Mouse (Mus musculus) heart, embryonic 15.5 days (tissue): ENCODE results near the gene Ptgis. TPM values are rescaled to one million over a fixed set of nuclear protein-coding genes. Genes with fewer than 3 reads are reported as not detected.
A peak's percentile ranks its signal among the peaks of the same experiment; 100 is the strongest.

ENCODE experiments used
- ATAC-seq: fragments of 200-750 bp; cut with Nextera tagmentation; replicated peaks from 2 replicates; pipeline ENCODE4 v1.8.0; 2017; ENCODE audit warnings: low read depth, moderate TSS enrichment; ENCODE audit not compliant: insufficient number of reproducible peaks, insufficient read depth, low FRiP score
- H3K27ac ChIP-seq: fragments of 300-500 bp; sonication (generic); 2 replicates; pipeline ENCODE4 v1.5.1; 2015; ENCODE audit warnings: mild to moderate bottlenecking, inconsistent platforms
- H3K27me3 ChIP-seq: fragments of 300-500 bp; sonication (generic); 2 replicates; pipeline ENCODE4 v1.6.1; 2015; ENCODE audit warnings: inconsistent platforms
- H3K36me3 ChIP-seq: fragments of 300-500 bp; sonication (generic); 2 replicates; pipeline ENCODE4 v1.6.1; 2015; ENCODE audit warnings: mild to moderate bottlenecking, inconsistent platforms
- H3K4me1 ChIP-seq: fragments of 300-500 bp; sonication (generic); replicated peaks from 2 replicates; pipeline ENCODE4 v1.6.1; 2015; ENCODE audit warnings: inconsistent platforms
- H3K4me2 ChIP-seq: fragments of 300-500 bp; sonication (generic); 2 replicates; pipeline ENCODE4 v1.6.1; 2015; ENCODE audit warnings: inconsistent platforms, mild to moderate bottlenecking, moderate library complexity
- H3K4me3 ChIP-seq: fragments of 300-500 bp; sonication (generic); 2 replicates; pipeline ENCODE4 v1.5.1; 2015; ENCODE audit warnings: mild to moderate bottlenecking, inconsistent platforms
- H3K9ac ChIP-seq: fragments of 300-500 bp; sonication (generic); 2 replicates; pipeline ENCODE4 v1.6.1; 2015; ENCODE audit warnings: mild to moderate bottlenecking, inconsistent platforms
- H3K9me3 ChIP-seq: fragments of 300-500 bp; sonication (generic); replicated peaks from 2 replicates; pipeline ENCODE4 v1.6.1; 2016; ENCODE audit warnings: inconsistent platforms
- WGBS: fragments of 180-500 bp; shearing (Covaris S2); methylation state at CpG from one replicate; pipeline ENCODE4 v1.1.7; 2015; ENCODE audit warnings: mixed read lengths; 5-methylcytosine and 5-hydroxymethylcytosine counted together
- polyA plus RNA-seq: library from polyadenylated mRNA; unstranded; fragments of >200 nt; fragmentation: Nextera tagmentation; extraction: Ambion mirVana; gene quantifications from 2 replicates; pipeline ENCODE4 v1.2.1, GENCODE M21; 2015

Ptgis gene
- polyA plus RNA-seq, 1 experiment from 2014 or later: 22.5 TPM

DNA sequence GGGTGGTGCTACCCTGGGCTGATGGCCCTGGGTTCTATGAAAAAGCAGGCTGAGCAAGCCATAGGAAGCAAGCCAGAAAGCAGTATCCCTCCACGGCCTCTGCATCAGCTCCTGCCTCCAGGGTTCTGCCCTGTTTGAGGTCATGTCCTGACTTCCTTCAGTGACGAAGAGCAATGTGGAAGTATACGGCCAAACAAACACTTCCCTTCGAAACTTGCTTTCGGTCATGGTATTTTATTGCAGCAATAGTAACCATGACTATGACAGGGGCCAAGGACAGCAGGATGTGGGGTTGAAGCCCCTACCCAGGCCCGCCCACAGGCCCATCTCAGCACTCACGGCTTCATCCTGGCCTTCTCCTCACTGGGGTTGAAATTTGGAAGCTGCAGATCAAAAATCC lies 15.5 kb downstream of the Ptgis start:
- Histone ChIP-seq H3K36me3 (no peaks in the 10 kb centered on the region), H3K4me2 (no peak overlapping the region), H3K27me3 (no peaks in the 10 kb centered on the region), H3K4me1 (no peaks in the 10 kb centered on the region), H3K9me3 (no peaks in the 10 kb centered on the region), H3K27ac (no peak overlapping the region), H3K9ac (no peak overlapping the region), H3K4me3 (no peak overlapping the region)
- ATAC-seq: no peak
- WGBS: 75% methylated on average over 7 of the region's 7 CpGs

DNA sequence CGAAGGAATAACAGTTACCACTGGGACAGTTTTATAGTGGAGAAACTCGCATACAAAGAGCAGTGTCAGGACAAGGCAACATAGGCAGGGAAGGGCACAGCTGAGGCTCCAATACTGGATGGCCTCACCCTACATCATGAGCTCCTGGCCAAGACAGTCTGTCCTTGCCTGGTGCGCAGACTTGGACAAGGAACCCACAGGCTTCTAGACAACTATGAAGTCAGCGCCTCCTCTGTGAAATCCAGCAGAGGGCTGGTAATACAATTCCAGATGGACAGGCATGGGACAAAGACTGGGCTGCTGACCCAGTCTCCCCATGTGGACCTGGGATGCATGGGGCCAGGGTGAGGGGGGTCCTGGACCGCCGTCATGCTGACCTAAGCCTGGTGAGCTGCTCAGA lies 16.2 kb downstream of the Ptgis start:
- no peaks in the 10 kb centered on the region for H3K9me3 ChIP-seq
- H3K36me3 ChIP-seq: no peaks in the 10 kb centered on the region
- no peak overlapping the region for H3K4me2 ChIP-seq
- H3K27me3 ChIP-seq: no peaks in the 10 kb centered on the region
- H3K9ac ChIP-seq: no peak overlapping the region
- peaks cover under 1% of the 10 kb centered on the region; the same call in 1 of the 2 replicates for H3K4me1 ChIP-seq
- ATAC-seq: no peak
- WGBS: 86% methylated on average over 6 of the region's 6 CpGs
- H3K27ac ChIP-seq: no peak overlapping the region
- no peak overlapping the region for H3K4me3 ChIP-seq

DNA sequence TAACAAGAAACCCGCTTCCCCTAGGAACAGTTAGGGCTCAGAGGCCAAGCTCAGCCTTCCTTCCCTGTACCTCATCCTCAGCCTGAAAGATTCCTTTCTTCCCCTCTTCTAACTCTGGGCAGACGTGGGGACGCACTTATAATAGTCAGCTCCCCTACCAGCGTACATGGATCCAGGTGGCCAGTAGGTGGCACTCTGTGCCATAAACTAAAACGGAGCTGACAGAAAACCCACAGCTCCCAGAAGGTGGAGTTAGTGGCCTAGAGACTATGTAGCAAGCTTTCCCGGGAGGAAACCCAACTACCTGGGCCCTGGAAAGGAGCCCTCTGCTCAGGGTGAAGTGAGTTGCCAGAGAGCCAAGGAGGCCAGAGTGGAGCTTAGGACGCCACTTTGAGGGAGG lies 18.3 kb downstream of the Ptgis start:
- Histone ChIP-seq H3K27ac (no peak overlapping the region), H3K4me3 (no peak overlapping the region), H3K9me3 (no peaks in the 10 kb centered on the region), H3K36me3 (no peaks in the 10 kb centered on the region), H3K4me2 (no peak overlapping the region), H3K4me1 (peaks cover 3% of the 10 kb centered on the region; the same call in 1 of the 2 replicates), H3K9ac (no peak overlapping the region), H3K27me3 (no peaks in the 10 kb centered on the region)
- 20% methylated on average over 7 of the region's 7 CpGs for WGBS
- no peak; the same call in 1 of the 2 replicates for ATAC-seq

DNA sequence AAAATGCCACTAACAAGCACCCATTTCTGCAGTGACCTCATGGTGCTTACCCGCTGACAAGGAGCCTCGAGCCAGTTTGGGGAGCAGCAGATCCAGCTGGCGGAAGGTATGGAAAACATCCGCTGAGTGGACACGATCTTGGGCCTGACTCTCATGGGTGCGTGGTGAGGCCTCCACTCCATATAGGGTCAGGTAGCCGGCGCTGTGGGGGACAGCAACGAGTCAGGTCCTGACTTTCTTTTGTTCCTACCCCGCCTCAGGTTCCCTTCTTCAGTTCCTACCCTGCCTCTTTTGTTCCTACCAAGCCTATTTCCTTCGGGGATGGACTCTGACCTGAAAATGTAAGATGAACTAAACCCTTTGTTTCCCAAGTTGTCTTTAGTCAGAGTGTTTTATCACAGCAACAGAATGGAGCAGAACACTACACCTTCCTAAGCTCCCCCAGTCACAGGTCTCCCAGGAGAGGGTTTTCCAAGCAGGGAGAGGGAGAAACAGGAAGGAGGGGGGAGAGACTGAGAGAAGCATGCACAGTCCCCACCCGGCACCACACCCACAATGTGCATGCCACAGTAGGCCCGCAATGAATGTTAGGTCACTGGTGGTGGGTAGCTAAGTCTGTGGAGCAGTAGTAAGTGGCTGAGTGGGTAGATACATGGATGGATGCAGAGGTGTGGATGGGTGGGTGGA lies 19.1 kb downstream of the Ptgis start:
- peaks cover 3% of the 10 kb centered on the region; the same call in 1 of the 2 replicates for H3K4me1 ChIP-seq
- WGBS: 75% methylated on average over 13 of the region's 13 CpGs
- no peak overlapping the region for H3K4me2 ChIP-seq
- H3K27ac ChIP-seq: no peak overlapping the region
- H3K9me3 ChIP-seq: no peaks in the 10 kb centered on the region
- no peak overlapping the region for H3K9ac ChIP-seq
- H3K36me3 ChIP-seq: no peaks in the 10 kb centered on the region
- no peak for ATAC-seq
- H3K27me3 ChIP-seq: no peaks in the 10 kb centered on the region
- no peak overlapping the region for H3K4me3 ChIP-seq

DNA sequence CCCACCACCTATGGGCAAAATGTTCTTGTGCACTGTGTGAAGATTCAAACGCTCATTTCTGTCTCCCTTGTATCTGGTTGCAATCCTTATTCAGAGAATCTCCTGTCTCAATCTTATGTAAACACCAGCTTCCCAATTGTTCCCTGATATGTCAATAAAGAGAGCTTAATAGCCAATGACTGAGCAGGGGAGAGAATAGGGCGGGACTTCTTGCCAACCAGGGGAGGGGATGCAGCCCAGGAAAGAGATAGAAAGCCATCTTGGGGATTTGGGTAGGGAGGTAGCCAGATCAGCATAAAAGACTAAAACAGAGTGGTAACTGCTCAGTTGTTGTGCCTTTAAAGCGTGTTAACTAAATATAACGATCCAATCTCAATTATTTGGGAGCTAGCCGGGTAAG lies 19.7 kb downstream of the Ptgis start:
- Histone ChIP-seq H3K4me3 (no peak overlapping the region), H3K27ac (no peak overlapping the region), H3K4me2 (no peak overlapping the region), H3K9ac (no peak overlapping the region), H3K36me3 (no peaks in the 10 kb centered on the region), H3K9me3 (no peaks in the 10 kb centered on the region), H3K4me1 (peaks cover 3% of the 10 kb centered on the region; the same call in 1 of the 2 replicates), H3K27me3 (no peaks in the 10 kb centered on the region)
- no peak for ATAC-seq
- 69% methylated on average over 5 of the region's 5 CpGs for WGBS

DNA sequence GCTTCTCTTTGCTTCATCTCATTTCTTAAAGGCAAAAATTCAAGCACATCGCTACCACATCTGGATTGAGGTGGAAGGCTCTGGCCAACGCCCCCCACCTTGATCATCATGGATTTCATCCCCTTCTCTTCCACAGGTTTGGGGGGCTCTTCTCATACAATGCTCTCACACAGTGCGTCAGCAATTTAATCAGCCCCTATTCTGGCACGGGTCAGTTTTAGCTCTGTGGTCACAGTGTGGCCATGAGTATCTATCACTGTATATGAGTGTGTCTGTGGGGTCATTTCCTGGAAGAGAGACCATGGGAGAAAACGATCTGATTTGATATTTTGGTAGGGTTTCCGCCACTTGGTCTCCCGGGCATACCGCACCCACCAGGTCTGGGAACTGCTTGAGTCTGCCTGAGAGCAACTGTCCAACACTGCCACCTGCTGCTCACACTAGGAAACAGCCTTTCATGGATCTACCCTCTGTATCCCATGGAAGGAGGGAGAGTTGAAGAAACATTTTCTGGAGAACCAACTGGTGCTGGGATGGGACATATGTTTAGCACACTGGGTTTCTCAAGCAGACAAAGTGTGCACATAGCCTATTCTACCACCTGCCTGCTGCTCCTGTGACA lies 21.1 kb downstream of the Ptgis start:
- H3K4me3 ChIP-seq: no peak overlapping the region
- H3K27me3 ChIP-seq: no peaks in the 10 kb centered on the region
- no peak overlapping the region for H3K4me2 ChIP-seq
- H3K27ac ChIP-seq: no peak overlapping the region
- no peaks in the 10 kb centered on the region for H3K9me3 ChIP-seq
- ATAC-seq: peak; percentile 61; the same call in 1 of the 2 replicates
- no peak overlapping the region for H3K9ac ChIP-seq
- H3K36me3 ChIP-seq: no peaks in the 10 kb centered on the region
- 41% methylated on average over 8 of the region's 8 CpGs for WGBS
- peaks cover 3% of the 10 kb centered on the region; the same call in 1 of the 2 replicates for H3K4me1 ChIP-seq

DNA sequence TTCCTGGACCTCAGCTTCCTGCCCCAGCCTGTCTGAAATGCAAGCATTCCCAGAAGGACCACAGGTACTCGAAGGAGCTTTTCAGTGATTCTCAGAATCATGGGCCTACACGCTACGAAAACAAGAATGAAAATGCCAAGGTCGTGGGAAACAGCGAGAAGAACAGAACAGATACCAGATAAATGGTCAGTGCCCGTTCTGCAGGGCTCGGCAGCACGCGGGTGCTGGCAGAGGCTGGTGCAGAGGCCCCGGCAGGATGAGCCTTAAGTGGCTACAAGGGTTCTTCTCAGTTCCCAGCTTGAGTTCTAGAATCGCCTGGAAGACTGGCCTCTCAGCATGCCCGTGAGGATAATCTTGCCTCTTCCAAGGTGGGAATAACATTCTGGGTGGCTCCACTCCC lies 26.7 kb downstream of the Ptgis start:
- 89% methylated on average over 12 of the region's 12 CpGs for WGBS
- H3K4me3 ChIP-seq: no peak overlapping the region
- no peak overlapping the region for H3K27ac ChIP-seq
- H3K4me1 ChIP-seq: peaks cover 35% of the 10 kb centered on the region
- no peaks in the 10 kb centered on the region for H3K36me3 ChIP-seq
- H3K4me2 ChIP-seq: no peak overlapping the region
- peak overlapping the region; percentile 0; the same call in 1 of the 2 replicates for H3K9ac ChIP-seq
- no peaks in the 10 kb centered on the region for H3K9me3 ChIP-seq
- no peaks in the 10 kb centered on the region for H3K27me3 ChIP-seq
- no peak for ATAC-seq

DNA sequence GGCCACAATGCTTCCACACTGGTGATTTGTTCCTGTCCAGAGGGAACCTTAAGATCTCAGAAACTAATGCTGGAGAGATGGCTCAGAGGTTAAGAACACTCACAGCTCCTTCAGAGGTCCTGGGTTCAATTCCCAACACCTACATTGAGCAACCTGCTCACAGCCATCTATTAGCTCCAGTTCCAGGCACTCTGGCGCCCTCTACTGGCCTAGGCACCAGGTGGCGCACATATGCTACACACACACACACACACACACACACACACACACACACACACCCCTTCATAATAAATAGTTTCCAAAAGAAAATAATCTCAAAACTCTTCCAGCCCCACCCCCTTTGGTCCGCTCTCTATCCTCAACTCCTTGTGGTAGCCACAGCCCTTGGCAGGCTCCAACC lies 27.3 kb downstream of the Ptgis start:
- no peaks in the 10 kb centered on the region for H3K27me3 ChIP-seq
- no peaks in the 10 kb centered on the region for H3K36me3 ChIP-seq
- H3K4me2 ChIP-seq: no peak overlapping the region
- no peak overlapping the region for H3K4me3 ChIP-seq
- H3K9me3 ChIP-seq: no peaks in the 10 kb centered on the region
- ATAC-seq: no peak
- H3K4me1 ChIP-seq: peaks cover 41% of the 10 kb centered on the region
- WGBS: 90% methylated on average over 3 of the region's 3 CpGs
- peak overlapping the region; percentile 57 for H3K27ac ChIP-seq
- no peak overlapping the region for H3K9ac ChIP-seq

DNA sequence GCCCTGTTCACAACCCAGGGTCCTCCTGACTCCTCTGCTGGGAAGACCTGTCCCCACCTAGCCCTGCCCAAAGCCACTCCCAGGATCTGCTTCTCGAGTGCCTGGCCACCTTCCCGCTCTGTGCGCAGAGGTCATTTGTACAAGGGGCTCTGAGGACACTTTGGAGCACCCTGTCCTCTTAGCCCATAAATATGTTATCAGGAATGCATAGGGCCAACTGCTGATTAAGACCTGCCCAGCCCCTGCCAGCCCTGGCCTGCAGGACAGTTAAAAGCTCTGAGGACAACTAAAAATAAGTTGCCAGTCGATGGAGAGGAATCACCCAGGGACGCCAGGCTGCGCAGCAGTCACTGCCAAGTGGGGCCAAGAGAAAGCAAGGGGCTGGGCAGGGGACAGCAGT lies 27.9 kb downstream of the Ptgis start:
- H3K27ac ChIP-seq: peak overlapping the region; percentile 57
- H3K4me1 ChIP-seq: peaks cover 43% of the 10 kb centered on the region
- peak; percentile 56; the same call in 1 of the 2 replicates for ATAC-seq
- no peaks in the 10 kb centered on the region for H3K27me3 ChIP-seq
- 54% methylated on average over 6 of the region's 6 CpGs for WGBS
- no peak overlapping the region for H3K9ac ChIP-seq
- no peak overlapping the region for H3K4me2 ChIP-seq
- no peaks in the 10 kb centered on the region for H3K36me3 ChIP-seq
- H3K9me3 ChIP-seq: no peaks in the 10 kb centered on the region
- no peak overlapping the region for H3K4me3 ChIP-seq

DNA sequence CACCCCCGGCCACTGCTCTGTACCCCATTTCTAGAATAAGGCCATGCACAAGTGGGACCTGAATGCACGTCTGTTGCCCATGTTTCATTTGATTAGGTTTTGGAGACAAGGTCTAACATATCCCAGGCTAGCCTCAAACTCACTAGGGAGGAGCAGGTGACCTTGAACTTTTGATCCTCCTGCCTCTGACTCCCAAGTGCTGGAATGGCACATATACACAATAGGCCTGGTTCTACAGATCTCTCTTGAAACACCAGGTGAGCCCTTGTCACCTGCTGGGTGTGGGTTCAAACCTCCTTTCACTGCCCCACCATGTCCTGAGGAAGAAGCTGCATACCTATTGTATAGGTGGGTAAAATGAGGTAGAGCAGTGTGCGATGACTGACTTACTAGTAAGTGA lies 28.3 kb downstream of the Ptgis start:
- no peak overlapping the region for H3K4me2 ChIP-seq
- H3K4me1 ChIP-seq: peaks cover 43% of the 10 kb centered on the region
- ATAC-seq: no peak
- 90% methylated on average over 3 of the region's 3 CpGs for WGBS
- H3K36me3 ChIP-seq: no peaks in the 10 kb centered on the region
- H3K27ac ChIP-seq: peak overlapping the region; percentile 57
- no peak overlapping the region for H3K4me3 ChIP-seq
- no peak overlapping the region for H3K9ac ChIP-seq
- no peaks in the 10 kb centered on the region for H3K27me3 ChIP-seq
- H3K9me3 ChIP-seq: no peaks in the 10 kb centered on the region

DNA sequence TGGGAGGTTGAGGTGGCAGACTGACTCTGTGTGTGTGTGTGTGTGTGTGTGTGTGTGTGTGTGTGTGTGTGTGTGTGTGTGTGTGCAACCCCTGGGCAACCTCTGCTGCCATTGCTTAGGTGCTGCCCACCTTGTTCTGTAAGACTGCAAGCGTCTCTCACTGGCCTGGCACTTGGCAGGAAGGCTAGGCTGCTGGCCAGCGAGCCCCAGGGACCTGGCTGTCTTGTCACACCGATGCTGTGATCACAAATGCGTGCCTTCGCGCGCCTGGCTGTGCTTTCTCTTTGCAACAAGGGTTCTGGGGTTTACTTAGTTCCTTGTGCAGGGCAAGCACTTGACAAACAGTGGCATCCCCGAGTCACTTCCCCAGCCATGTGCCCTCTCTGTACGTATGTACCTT lies 30.5 kb downstream of the Ptgis start:
- H3K9me3 ChIP-seq: no peaks in the 10 kb centered on the region
- ATAC-seq: no peak
- H3K4me2 ChIP-seq: no peak overlapping the region
- no peak overlapping the region for H3K4me3 ChIP-seq
- no peak overlapping the region for H3K27ac ChIP-seq
- H3K4me1 ChIP-seq: peaks cover 43% of the 10 kb centered on the region
- no peaks in the 10 kb centered on the region for H3K27me3 ChIP-seq
- no peak overlapping the region for H3K9ac ChIP-seq
- WGBS: 61% methylated on average over 9 of the region's 9 CpGs
- H3K36me3 ChIP-seq: no peaks in the 10 kb centered on the region

DNA sequence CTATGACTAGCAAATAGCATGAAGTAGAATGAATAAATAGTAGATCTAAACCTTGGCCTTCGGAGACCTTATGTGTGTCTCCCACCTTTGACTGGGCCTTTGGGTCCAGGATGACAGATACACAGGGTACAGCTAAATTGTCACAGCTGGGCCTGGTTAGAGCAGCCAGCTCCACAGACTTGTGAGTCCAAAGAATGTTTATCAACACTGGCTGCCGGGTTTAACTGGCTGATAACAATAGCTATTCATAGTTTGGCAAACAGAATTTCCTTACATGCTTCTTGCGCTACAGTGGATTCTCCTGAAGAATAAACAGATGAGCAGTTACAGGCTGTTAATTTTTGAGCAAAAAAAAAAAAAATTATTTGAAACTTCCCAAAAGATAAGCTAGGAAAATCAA lies 31.4 kb downstream of the Ptgis start:
- Histone ChIP-seq H3K9ac (no peak overlapping the region), H3K4me3 (no peak overlapping the region), H3K4me2 (peak overlapping the region; percentile 13; the same call in 1 of the 2 replicates), H3K4me1 (peaks cover 43% of the 10 kb centered on the region), H3K9me3 (no peaks in the 10 kb centered on the region), H3K36me3 (no peaks in the 10 kb centered on the region), H3K27ac (peak overlapping the region; percentile 46; the same call in 1 of the 2 replicates), H3K27me3 (no peaks in the 10 kb centered on the region)
- 36% methylated on average over 3 of the region's 3 CpGs for WGBS
- ATAC-seq: no peak
